Mouse (Mus musculus) heart, postnatal 0 days (tissue): Measurements from ENCODE around the gene Arg1. TPM values are rescaled to one million over a fixed set of nuclear protein-coding genes. Genes with fewer than 3 reads are reported as not detected.

Source experiments
- ATAC-seq: fragments of 200-750 bp; cut with Nextera tagmentation; 2 replicates; pipeline ENCODE4 v1.8.0; 2017; ENCODE audit warnings: low read depth, moderate number of reproducible peaks, moderate library complexity; ENCODE audit not compliant: insufficient read depth
- DNase-seq: peaks from one replicate; pipeline ENCODE4 v3.0.0-alpha.2; 2016; ENCODE audit warnings: low spot score
- H3K27ac ChIP-seq: fragments of 300-500 bp; sonication (generic); 2 replicates; pipeline ENCODE4 v1.5.1; 2014; ENCODE audit warnings: low read depth, mild to moderate bottlenecking
- H3K27me3 ChIP-seq: fragments of 300-500 bp; sonication (generic); 2 replicates; pipeline ENCODE4 v1.6.1; 2014; ENCODE audit warnings: low read length, mixed read lengths; ENCODE audit not compliant: control insufficient read depth, insufficient read depth
- H3K36me3 ChIP-seq: fragments of 300-500 bp; sonication (generic); replicated peaks from 2 replicates; pipeline ENCODE4 v1.6.1; 2014; ENCODE audit warnings: low read length, mixed read lengths; ENCODE audit not compliant: control insufficient read depth, insufficient read depth
- H3K4me1 ChIP-seq: fragments of 300-500 bp; sonication (generic); 2 replicates; pipeline ENCODE4 v1.6.1; 2014; ENCODE audit warnings: antibody characterized with exemption; ENCODE audit not compliant: control insufficient read depth, insufficient read depth
- H3K4me2 ChIP-seq: fragments of 300-500 bp; sonication (generic); 2 replicates; pipeline ENCODE4 v1.6.1; 2014; ENCODE audit warnings: low read depth, mild to moderate bottlenecking, low read length, moderate library complexity
- H3K4me3 ChIP-seq: fragments of 300-500 bp; sonication (generic); 2 replicates; pipeline ENCODE4 v1.5.1; 2014; ENCODE audit warnings: low read depth, low read length
- H3K9ac ChIP-seq: fragments of 300-500 bp; sonication (generic); replicated peaks from 2 replicates; pipeline ENCODE4 v1.6.1; 2014; ENCODE audit warnings: low read depth, low read length, mixed read lengths
- H3K9me3 ChIP-seq: fragments of 300-500 bp; sonication (generic); replicated peaks from 2 replicates; pipeline ENCODE4 v1.6.1; 2016; ENCODE audit warnings: low read length; ENCODE audit not compliant: control insufficient read depth
- CTCF ChIP-seq: IDR thresholded peaks from 2 replicates; pipeline ENCODE4 v1.5.1; 2016; ENCODE audit warnings: antibody characterized with exemption, control low read depth, low read depth
- EP300 ChIP-seq: IDR thresholded peaks from 2 replicates; pipeline ENCODE4 v1.6.1; 2016; ENCODE audit warnings: antibody characterized with exemption, low read depth
- WGBS: fragments of 180-500 bp; shearing (Covaris S2); extraction: QIAGEN DNeasy Blood & Tissue Kit; methylation state at CpG from one replicate; pipeline ENCODE4 v1.1.7; 2014; 5-methylcytosine and 5-hydroxymethylcytosine counted together
- polyA plus RNA-seq: library from polyadenylated mRNA; unstranded; fragments of >200 nt; fragmentation: Nextera tagmentation; extraction: Ambion mirVana; gene quantifications from 2 replicates; pipeline ENCODE4 v1.2.1, GENCODE M21; 2015
- total RNA-seq: library from RNA; depleted of rRNA; stranded (reverse); fragments of >200 nt; gene quantifications from 2 replicates; pipeline ENCODE4 v1.2.3, GENCODE M21; 2014; ENCODE audit warnings: low replicate concordance

The Arg1 gene
- total and polyA plus RNA-seq, 2 experiments from 2014 or later, result 0.23 to 1.1 TPM

- Histone ChIP-seq H3K4me2 (no peak overlapping the region), H3K9ac (no peak overlapping the region), H3K4me1 (peaks cover 4% of the 10 kb centered on the region; the same call in 1 of the 2 replicates), H3K9me3 (no peaks in the 10 kb centered on the region), H3K36me3 (no peaks in the 10 kb centered on the region), H3K4me3 (no peak overlapping the region), H3K27me3 (peaks cover 11% of the 10 kb centered on the region; the same call in 1 of the 2 replicates), H3K27ac (no peak overlapping the region)
- 60% methylated on average over 2 of the region's 2 CpGs for WGBS
- TF ChIP-seq CTCF (no peak), EP300 (no peak)
- ATAC-seq (no peak), DNase-seq (no peak)
Measured at GRCm38 (mm10) chr10:24961889-24962288, 34.6 kb upstream of the Arg1 start.

DNA sequence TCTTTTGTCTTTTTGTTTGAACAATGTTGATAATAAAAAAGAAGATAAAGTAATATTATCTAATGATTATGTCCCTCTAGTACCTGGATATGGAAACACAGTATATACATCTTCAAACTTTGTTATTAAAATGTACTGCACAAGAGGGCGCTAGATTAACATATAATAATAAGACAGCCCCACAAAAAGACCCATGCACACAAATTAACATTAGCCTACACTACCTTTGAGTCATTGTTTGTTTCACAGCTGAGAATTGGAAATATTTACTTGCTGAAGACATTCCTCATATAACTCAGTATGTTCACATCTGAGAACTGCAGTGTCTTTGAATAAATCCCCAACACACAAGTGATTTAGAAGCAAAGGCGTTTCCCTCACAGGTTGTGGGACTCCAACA is 33.8 kb upstream of the Arg1 start:
- 44% methylated on average over 2 of the region's 2 CpGs for WGBS
- Histone ChIP-seq H3K4me1 (peaks cover 4% of the 10 kb centered on the region; the same call in 1 of the 2 replicates), H3K9ac (no peak overlapping the region), H3K27me3 (peaks cover 16% of the 10 kb centered on the region; the same call in 1 of the 2 replicates), H3K9me3 (no peaks in the 10 kb centered on the region), H3K36me3 (no peaks in the 10 kb centered on the region), H3K27ac (no peak overlapping the region), H3K4me3 (no peak overlapping the region), H3K4me2 (no peak overlapping the region)
- peak; percentile 59 for DNase-seq
- TF ChIP-seq CTCF (peak; percentile 45), EP300 (no peak)
- 0 out of 2 replicates have a peak, but pooled peaks have one; percentile 24 for ATAC-seq

- ATAC-seq (peak; percentile 57; the same call in 1 of the 2 replicates), DNase-seq (peak; percentile 49)
- Histone ChIP-seq H3K9ac (no peak overlapping the region), H3K27me3 (peaks cover 16% of the 10 kb centered on the region; the same call in 1 of the 2 replicates), H3K9me3 (no peaks in the 10 kb centered on the region), H3K4me1 (peaks cover 4% of the 10 kb centered on the region; the same call in 1 of the 2 replicates), H3K4me2 (peak overlapping the region; percentile 47), H3K4me3 (0 out of 2 replicates have a peak overlapping the region, but pooled peaks have one; percentile 8), H3K27ac (no peak overlapping the region), H3K36me3 (no peaks in the 10 kb centered on the region)
- WGBS, result 35% methylated on average over 15 of the region's 15 CpGs
- TF ChIP-seq EP300 (no peak), CTCF (no peak)
Measured at GRCm38 (mm10) chr10:24959043-24959916, 32.0 kb upstream of the Arg1 start.

GRCm38 (mm10) chr10:24958280-24959042 is 31.2 kb upstream of the Arg1 start:
- no peak overlapping the region for H3K27ac ChIP-seq
- no peaks in the 10 kb centered on the region for H3K9me3 ChIP-seq
- H3K9ac ChIP-seq, result no peak overlapping the region
- H3K4me1 ChIP-seq, result peaks cover 4% of the 10 kb centered on the region; the same call in 1 of the 2 replicates
- peaks cover 16% of the 10 kb centered on the region; the same call in 1 of the 2 replicates for H3K27me3 ChIP-seq
- H3K4me3 ChIP-seq, result 0 out of 2 replicates have a peak overlapping the region, but pooled peaks have one; percentile 8
- 44% methylated on average over 15 of the region's 15 CpGs for WGBS
- TF ChIP-seq CTCF (no peak), EP300 (no peak)
- DNase-seq, result no peak
- peak overlapping the region; percentile 47 for H3K4me2 ChIP-seq
- peak; percentile 30; the same call in 1 of the 2 replicates for ATAC-seq
- H3K36me3 ChIP-seq, result no peaks in the 10 kb centered on the region

- no peak overlapping the region for H3K27ac ChIP-seq
- peaks cover 4% of the 10 kb centered on the region; the same call in 1 of the 2 replicates for H3K4me1 ChIP-seq
- no peak overlapping the region for H3K4me2 ChIP-seq
- no peaks in the 10 kb centered on the region for H3K36me3 ChIP-seq
- no peak overlapping the region for H3K9ac ChIP-seq
- H3K27me3 ChIP-seq, result 0 out of 2 replicates have a peak, but pooled peaks cover 10% of the 10 kb centered on the region
- H3K9me3 ChIP-seq, result no peaks in the 10 kb centered on the region
- ATAC-seq (no peak), DNase-seq (no peak)
- TF ChIP-seq EP300 (no peak), CTCF (no peak)
- no peak overlapping the region for H3K4me3 ChIP-seq
- WGBS, result 73% methylated on average over 6 of the region's 6 CpGs
Measured at GRCm38 (mm10) chr10:24953876-24954275, 26.6 kb upstream of the Arg1 start.
